Mouse (Mus musculus) NIH3T3 (cell line): ENCODE measurements around the gene Dcaf5.

ENCODE experiments used
- DNase-seq: peaks from one replicate; pipeline ENCODE4 v3.0.0-alpha.2; 2012; ENCODE audit warnings: low read depth

Dcaf5 gene

GRCm38 (mm10) chr12:80334162-80334561 is 102.2 kb downstream of the Dcaf5 start:
- no peak for DNase-seq

- DNase-seq: no peak
Measured at GRCm38 (mm10) chr12:80331634-80332033, 104.8 kb downstream of the Dcaf5 start.

- DNase-seq: no peak
Measured at GRCm38 (mm10) chr12:80330819-80331218, 105.6 kb downstream of the Dcaf5 start.

GRCm38 (mm10) chr12:80329641-80330040 is 106.8 kb downstream of the Dcaf5 start:
- DNase-seq: no peak

DNA sequence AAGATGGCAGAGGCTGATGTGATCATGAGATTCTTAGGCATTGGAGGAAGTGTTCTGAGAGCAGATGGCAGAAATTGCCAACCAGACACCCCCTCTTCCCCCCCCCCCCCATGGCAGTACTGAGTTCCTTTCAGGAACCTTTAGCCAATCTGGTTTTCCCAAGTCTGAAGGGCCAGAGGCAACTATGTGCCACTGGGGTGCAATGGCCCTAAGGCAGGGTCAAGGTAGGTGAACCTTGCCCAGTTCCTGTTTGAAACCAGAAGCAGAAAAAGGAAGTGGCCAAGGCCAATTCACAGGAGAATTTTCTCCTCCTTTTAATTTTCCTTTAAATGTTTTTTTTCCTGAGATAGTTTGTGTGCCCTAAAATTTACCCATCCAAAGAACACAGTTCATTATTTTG is 110.4 kb downstream of the Dcaf5 start:
- no peak for DNase-seq

GRCm38 (mm10) chr12:80324785-80325131 is 111.6 kb downstream of the Dcaf5 start:
- no peak for DNase-seq

- no peak for DNase-seq
Measured at GRCm38 (mm10) chr12:80324051-80324784, 112.2 kb downstream of the Dcaf5 start.

DNA sequence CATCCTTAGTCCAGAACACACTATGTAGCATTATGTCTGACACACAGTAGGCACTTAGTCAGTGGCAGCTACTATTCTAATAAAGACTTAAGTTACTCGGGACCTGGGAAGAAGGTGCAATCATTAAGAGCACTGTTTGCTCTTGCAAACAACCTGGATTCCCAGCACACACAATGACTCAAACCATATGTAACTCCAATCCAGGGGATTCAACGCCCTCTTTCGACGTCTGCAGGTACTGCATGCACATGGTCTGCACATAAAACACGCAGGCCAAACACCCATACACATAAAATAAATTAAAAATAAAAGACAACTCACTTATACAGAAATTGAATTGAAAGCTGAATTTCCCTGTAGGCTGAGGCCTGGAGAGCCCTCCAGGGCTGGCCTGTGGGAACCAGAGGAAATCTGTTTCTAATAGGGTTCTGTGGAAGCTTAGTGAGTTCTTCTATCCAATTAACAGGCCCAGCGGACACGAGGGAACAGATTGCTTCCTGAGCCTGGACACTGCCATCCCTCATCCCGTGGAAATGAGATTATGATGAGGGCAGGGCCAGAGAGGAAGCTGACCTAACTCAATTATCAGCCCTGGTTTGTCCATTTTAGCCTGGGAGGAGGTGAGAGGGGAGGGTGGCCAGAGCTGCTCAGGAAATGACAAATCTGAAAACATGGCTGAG is 112.9 kb downstream of the Dcaf5 start:
- DNase-seq: no peak

GRCm38 (mm10) chr12:80322494-80322893 is 113.9 kb downstream of the Dcaf5 start:
- no peak for DNase-seq

GRCm38 (mm10) chr12:80319062-80319461 is 117.3 kb downstream of the Dcaf5 start:
- DNase-seq: peak; percentile 21

DNA sequence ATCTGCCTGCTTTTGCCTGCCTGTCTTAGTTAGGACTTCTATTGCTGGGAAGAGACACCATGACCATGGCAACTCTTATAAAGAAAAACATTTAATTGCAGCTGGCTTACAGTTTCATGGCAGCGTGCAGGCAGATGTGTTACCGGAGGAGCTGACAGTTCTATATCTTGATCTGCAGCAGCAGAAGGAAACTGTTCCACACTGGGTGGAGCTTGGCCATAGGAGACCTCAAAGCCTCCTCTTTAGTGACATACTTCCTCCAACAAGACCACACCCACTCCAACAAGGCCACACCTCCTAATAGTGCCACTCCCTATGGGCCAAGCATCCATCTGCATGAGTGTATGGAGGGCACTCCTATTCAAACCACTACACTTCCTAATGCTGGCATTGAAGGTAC is 121.1 kb downstream of the Dcaf5 start:
- DNase-seq: no peak

DNA sequence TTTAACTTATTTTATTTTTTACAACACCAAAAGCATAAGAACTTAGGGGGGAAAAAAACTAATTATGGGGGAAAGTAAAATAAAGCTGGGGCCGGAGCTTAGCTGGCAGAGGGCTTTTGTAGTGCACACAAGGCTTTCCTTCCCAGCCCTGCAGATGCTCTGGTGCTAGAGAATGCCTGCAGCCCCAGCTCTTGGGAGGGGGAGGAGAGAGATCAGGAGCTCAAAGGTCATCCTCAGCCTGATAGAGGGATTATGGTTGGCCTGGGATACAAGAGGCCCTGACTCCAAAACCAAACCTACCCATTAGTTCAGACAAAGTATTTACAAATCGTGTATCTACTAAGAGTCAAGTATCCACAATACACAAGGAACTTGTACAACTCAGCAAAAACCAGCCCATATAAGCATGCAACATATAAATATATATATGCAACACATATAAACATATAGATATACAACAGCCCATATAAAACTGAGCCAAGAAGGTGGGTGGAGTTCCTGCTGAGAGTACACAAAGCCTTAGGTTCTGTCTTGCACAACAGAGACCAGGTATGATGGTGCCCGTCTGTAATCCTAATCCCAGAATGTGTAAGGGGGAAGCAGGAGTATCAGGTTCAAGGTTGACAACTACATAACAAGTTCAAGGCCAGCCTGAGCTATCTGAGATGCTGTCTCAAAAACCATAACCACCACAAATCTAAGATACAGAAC is 124.3 kb downstream of the Dcaf5 start:
- no peak for DNase-seq

DNA sequence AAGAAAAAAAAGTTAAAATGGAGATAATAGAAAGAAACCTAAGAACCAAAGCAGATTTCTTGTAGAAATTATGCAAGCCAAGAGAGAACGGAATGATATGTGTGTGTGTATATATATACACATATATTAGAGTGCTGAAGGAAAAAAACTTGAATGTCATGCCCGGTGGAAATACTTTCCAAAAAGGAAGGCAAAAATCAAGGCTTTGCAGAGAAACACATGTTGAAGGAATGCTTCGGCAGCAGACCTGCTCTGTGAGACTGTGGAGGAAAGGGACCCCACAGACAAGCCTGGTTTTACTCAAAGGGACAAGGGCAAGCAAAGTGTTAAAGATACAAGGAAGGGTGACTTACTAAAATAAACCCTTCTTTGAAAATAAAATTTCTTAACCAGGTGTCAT is 128.8 kb downstream of the Dcaf5 start:
- DNase-seq: peak; percentile 24

- DNase-seq: peak; percentile 32
Measured at GRCm38 (mm10) chr12:80304518-80304917, 131.9 kb downstream of the Dcaf5 start.

DNA sequence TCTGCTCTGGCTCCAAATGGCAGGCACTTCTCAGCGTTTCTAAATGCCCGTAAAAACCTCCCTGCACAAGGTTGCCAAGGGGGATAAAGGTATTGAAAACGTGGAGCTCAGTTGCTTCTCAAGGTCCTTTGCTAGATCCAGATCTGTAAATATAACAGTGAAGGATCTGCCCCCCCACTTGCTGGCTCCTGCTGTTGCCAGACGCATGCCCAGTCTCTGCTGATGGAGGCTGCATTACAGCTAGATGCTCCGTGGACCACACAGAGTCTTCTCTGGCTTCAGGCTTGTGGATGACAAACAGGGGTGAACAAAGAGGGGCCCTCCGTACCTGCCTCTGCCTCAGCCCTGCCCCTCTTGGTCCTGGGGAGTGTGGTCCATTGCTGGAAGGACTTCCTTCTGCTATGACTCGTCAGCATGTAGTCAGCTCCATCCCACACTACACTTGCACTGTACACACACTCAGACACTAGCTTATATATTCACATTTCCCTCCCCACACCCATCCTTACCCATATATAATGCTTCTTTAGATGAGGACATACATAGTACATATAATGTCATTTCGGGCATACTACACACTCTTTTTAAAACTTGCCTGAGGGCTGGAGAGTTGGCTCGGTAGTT is 135.5 kb downstream of the Dcaf5 start:
- no peak for DNase-seq

DNA sequence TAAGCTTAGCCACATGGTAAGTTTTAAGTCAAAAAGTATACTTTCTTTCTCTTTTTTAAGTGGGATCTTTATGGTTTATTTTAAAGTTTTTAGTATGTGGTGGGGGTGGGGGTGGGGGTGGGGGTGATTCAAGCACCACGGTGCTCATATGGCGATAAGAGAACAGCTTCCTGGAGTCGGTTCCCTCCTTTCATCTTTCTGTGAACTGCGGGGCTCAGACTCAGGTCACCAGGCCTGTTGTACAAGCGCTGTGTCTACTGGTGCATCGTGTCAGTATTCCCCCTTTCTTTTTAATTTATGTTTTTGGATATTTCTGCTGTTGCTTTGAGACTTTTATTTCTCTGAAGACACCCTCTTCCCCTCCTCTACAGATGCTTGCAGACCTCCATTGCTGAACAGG is 137.7 kb downstream of the Dcaf5 start:
- DNase-seq: no peak

GRCm38 (mm10) chr12:80291895-80292435 is 144.4 kb downstream of the Dcaf5 start:
- DNase-seq: peak; percentile 72

DNA sequence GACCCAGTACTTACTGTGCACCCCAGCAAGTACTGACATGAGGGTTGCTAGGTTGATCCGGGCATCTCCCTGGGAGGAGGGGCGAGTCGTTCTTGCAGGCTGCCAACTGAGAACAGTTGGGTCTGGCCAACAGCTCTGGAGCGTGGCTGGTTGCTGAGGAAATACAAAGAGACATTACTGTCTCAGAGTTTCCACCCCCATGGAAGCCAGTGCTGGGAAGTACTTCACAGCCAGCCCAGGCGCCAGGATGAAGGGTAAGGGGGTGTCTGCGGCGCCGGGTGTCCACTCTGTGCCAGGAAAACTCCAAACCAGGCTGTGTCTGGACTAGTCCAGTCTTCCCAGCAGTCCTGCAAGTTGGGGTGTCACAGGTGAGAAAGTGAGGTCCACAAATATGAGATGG is 145.4 kb downstream of the Dcaf5 start:
- DNase-seq: peak; percentile 38

DNA sequence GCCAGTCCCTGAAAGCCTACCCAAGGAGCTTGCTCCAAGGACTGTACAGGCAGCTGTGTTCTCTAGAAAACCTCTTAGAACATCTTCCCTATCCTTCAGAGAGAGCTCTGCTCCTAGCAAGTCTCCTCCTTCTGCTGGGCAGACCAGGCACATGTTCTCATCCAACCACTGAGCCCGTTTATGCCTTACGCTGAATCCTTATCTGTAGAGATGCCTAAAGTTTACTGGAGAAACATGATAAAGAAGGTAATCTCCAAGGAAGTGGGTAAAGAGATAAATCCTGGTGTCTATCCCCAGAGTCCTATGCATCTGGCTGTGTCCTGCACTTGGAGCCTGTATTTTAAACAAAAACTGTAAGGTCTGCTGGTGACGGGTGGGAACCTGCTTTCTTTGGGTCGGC is 145.9 kb downstream of the Dcaf5 start:
- DNase-seq: no peak

DNA sequence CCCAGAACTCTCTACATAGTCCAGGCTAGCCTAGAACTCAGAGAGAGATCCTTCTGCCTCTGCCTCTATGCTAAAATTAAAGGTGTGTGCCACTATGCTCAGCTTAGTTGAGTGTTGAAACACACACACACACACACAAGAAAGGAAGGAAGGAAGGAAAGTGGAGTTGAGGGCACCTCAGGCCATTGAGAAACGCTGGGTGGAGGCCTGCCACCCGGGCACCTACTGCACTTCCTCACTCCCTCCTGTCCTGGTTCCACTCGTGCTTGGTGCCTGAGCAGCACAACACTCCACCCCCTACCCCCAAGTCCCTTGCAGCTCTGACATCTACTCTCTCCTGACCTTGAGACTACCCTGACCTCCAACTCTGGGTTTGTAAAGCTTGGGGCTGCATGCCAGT is 146.7 kb downstream of the Dcaf5 start:
- no peak for DNase-seq

- DNase-seq: no peak
Measured at GRCm38 (mm10) chr12:80285890-80286289, 150.5 kb downstream of the Dcaf5 start.
